Mouse (Mus musculus) testis, adult 2 months (tissue): Measurements from ENCODE around the gene Hnrnpa0.

Experiments
- CTCF ChIP-seq: fragments of 200-500 bp; IDR thresholded peaks from 2 replicates; pipeline ENCODE4 v1.5.1; 2012; ENCODE audit warnings: low read depth, mild to moderate bottlenecking, inconsistent platforms, low read length, moderate library complexity; ENCODE audit not compliant: control insufficient read depth, insufficient read depth, insufficient replicate concordance
- POLR2A ChIP-seq: fragments of 200-500 bp; IDR thresholded peaks from 2 replicates; pipeline ENCODE4 v1.6.1; 2012; ENCODE audit warnings: low read depth, mild to moderate bottlenecking, inconsistent platforms, low read length, moderate library complexity; ENCODE audit not compliant: control insufficient read depth

DNA sequence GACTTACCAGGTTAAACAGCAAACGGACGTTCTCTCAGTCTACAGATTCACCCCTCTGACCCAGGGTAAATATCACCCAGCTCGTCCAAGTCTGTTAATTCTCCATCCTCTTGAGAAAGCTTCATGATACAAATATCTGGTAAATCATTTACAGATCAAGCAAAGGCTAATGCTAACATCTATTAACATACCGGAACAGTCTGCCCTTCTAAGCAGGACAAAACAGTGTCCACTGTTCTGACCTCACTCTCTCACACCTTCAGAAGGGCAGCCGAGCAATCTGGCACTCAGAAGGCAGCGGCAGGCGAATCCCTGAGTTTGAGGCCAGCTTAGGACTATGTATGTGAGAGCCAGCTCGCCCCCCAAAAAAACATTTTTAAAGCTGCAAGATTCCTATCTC, 5.0 kb downstream of the Hnrnpa0 start:
- TF ChIP-seq CTCF (no peak), POLR2A (no peak)
